Mouse (Mus musculus) left cerebral cortex, postnatal 14 days (tissue): ENCODE data around the gene Gskip. TPM values are rescaled to one million over a fixed set of nuclear protein-coding genes. Genes with fewer than 3 reads are reported as not detected.

Experiments
- total RNA-seq, 2 experiments: library from RNA; stranded (reverse); gene quantifications; 2 replicates each; pipeline ENCODE4 v1.2.3; 2021

The Gskip gene
- total RNA-seq, 2 experiments from 2014 or later = 16.2 to 17.5 TPM

Other genes starting within 250 kb of the Gskip start
- gene D430019H16Rik, start 231.0 kb upstream of the Gskip start, total RNA-seq = 100 to 1,000 TPM; 118 to 121 TPM
- under 1 TPM; 0.19 to 0.64 TPM for gene Bdkrb2, start 121.6 kb upstream of the Gskip start, total RNA-seq
- not detected for gene Bdkrb1, start 81.7 kb upstream of the Gskip start, total RNA-seq
- gene Atg2b, start 382 bp downstream of the Gskip start, total RNA-seq = 10 to 100 TPM; 44.5 to 44.8 TPM
- gene Ak7, start 21.1 kb downstream of the Gskip start, total RNA-seq = under 1 TPM; 0.26 to 0.44 TPM
- gene Papola, start 99.9 kb downstream of the Gskip start, total RNA-seq = 100 to 1,000 TPM; 134 to 143 TPM